Comparison of ENCODE assay signal across 9 mouse cellular contexts in the genomic region with DNA sequence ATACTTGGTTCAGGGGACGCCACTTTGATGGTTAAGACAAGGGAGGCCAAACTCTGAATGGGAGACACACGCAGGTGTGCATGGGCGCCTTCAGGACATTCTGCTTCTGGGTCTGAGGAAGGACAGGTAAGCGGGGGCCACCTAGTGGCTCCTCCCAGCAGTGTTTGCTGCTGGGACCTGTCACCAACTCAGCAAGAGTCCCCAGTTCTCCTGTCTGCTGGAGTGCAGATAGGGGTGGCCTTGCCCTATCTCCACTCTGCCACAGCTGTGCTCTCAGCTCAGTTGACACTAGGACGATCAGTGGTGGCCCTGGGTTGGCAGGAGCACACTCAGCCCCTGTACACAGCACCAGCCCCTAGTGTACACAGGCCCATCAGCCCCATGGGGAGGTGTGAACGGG. TPM values are rescaled to one million over a fixed set of nuclear protein-coding genes. Genes with fewer than 3 reads are reported as not detected.
A peak's percentile ranks its signal among the peaks of the same experiment; 100 is the strongest.
DNase-seq lines count a peak whose midpoint lies in the region; ATAC-seq lines count a peak whose summit lies in the region.
"Had no signal": no experiment of that assay in that cellular context is flagged by ENCODE, and none has a peak within 500 bp of the region (broad histone marks: within the 10 kb centered on the region; RNA-seq: fewer than 3 reads in every experiment).

No protein-coding gene starts in this region.

- 15% methylated on average over 6 of the region's 6 CpGs for WGBS in forebrain, embryonic 14.5 days

- DNase-seq in adrenal gland, postnatal 10 days: peak; percentile 32
- no peak for DNase-seq in adrenal gland, adult 18-20 months (ENCODE audit: low spot score in 2 of 2)
- peak; percentile 84 for DNase-seq in CD4-positive, CD25-positive, alpha-beta regulatory T cell, adult 2 months (ENCODE audit: low read depth, low spot score)
- DNase-seq in cerebellum, postnatal 25 days: peak; percentile 53 to 74
- peak; percentile 65 for DNase-seq in kidney, postnatal 10 days
- no peak for DNase-seq in gastrocnemius, postnatal 25 days
- DNase-seq in forebrain, embryonic 14.5 days (ENCODE audit: low spot score): no peak

- no peak overlapping the region for H3K9ac ChIP-seq in forebrain, embryonic 14.5 days (ENCODE audit: low read length)

- peaks cover 44% of the 10 kb centered on the region for H3K27me3 ChIP-seq in forebrain, embryonic 14.5 days (replicated peaks; ENCODE audit: control insufficient read depth, insufficient read depth, low read length)

- H3K4me1 ChIP-seq in forebrain, embryonic 14.5 days (ENCODE audit: control insufficient read depth, insufficient read depth, low read length): peaks cover 18% of the 10 kb centered on the region; the same call in 1 of the 2 replicates

- H3K4me2 ChIP-seq in forebrain, embryonic 14.5 days (ENCODE audit: low read length): no peak overlapping the region

- peak; percentile 93 for ATAC-seq in megakaryocyte-erythroid progenitor cell, adult 5-6 weeks (replicated peaks; ENCODE audit: low FRiP score, low TSS enrichment, poor library complexity, severe bottlenecking)
- no peak for ATAC-seq in forebrain, embryonic 14.5 days

- H3K4me3 ChIP-seq in forebrain, embryonic 14.5 days (ENCODE audit: low read depth, low read length): no peak overlapping the region

- H3K36me3 ChIP-seq in forebrain, embryonic 14.5 days (ENCODE audit: control insufficient read depth, insufficient read depth, low read length): no peaks in the 10 kb centered on the region

- H3K9me3 ChIP-seq in forebrain, embryonic 14.5 days (replicated peaks; ENCODE audit: control insufficient read depth, low read length): no peaks in the 10 kb centered on the region

- H3K27ac ChIP-seq in forebrain, embryonic 14.5 days (ENCODE audit: low read depth, low read length): no peak overlapping the region

RNA-seq across cellular contexts. Expression of a gene that starts 2.1 kb away (rescaled TPM):
- under 1 TPM; 0.27 to 0.39 TPM for total RNA-seq in adrenal gland, postnatal 10 days (2021)
- under 1 TPM in 1 of 2 experiments, not detected in 1; 0.06 TPM for total RNA-seq in adrenal gland, adult 18-20 months (2021)
- not detected in 2 replicates for total RNA-seq in megakaryocyte-erythroid progenitor cell, adult 5-6 weeks (2014; fragmentation: Nextera tagmentation)
- not detected in 2 replicates for total RNA-seq in megakaryocyte-erythroid progenitor cell, adult 5-6 weeks (2017)
- total RNA-seq in gastrocnemius, postnatal 25 days (2021): not detected
- polyA plus RNA-seq in forebrain, embryonic 14.5 days (2014; fragmentation: Nextera tagmentation; extraction: Ambion mirVana): 3.0 and 3.3 TPM in 2 replicates
- polyA plus RNA-seq: heart, embryonic 16.5 days had no signal

RNA-seq across cellular contexts. Expression of a gene that starts 37.5 kb away (rescaled TPM):
- not detected for total RNA-seq in adrenal gland, postnatal 10 days (2021)
- total RNA-seq in adrenal gland, adult 18-20 months (2021): not detected
- not detected in 2 replicates for total RNA-seq in megakaryocyte-erythroid progenitor cell, adult 5-6 weeks (2014; fragmentation: Nextera tagmentation)
- 0.11 TPM in 1 of 2 replicates, not detected in the other for total RNA-seq in megakaryocyte-erythroid progenitor cell, adult 5-6 weeks (2017)
- total RNA-seq in gastrocnemius, postnatal 25 days (2021): not detected
- polyA plus RNA-seq in forebrain, embryonic 14.5 days (2014; fragmentation: Nextera tagmentation; extraction: Ambion mirVana): 0.11 and 0.19 TPM in 2 replicates

RNA-seq across cellular contexts. Expression of a gene that starts 39.2 kb away (rescaled TPM):
- total RNA-seq in adrenal gland, postnatal 10 days (2021): 10 to 100 TPM; 11.3 to 11.4 TPM
- total RNA-seq in adrenal gland, adult 18-20 months (2021): 10 to 100 TPM; 14.3 to 15.4 TPM
- total RNA-seq in megakaryocyte-erythroid progenitor cell, adult 5-6 weeks (2014; fragmentation: Nextera tagmentation): not detected in 2 replicates
- not detected in 2 replicates for total RNA-seq in megakaryocyte-erythroid progenitor cell, adult 5-6 weeks (2017)
- total RNA-seq in gastrocnemius, postnatal 25 days (2021): under 1 TPM; 0.29 to 0.79 TPM
- 2.9 and 4.3 TPM in 2 replicates for polyA plus RNA-seq in forebrain, embryonic 14.5 days (2014; fragmentation: Nextera tagmentation; extraction: Ambion mirVana)

Comparison
In these comparisons a context has a peak if more than half of its experiments do, and no peak if none do; other contexts are left out.
1. DNase-seq: peak in adrenal gland, postnatal 10 days (single experiment), CD4-positive, CD25-positive, alpha-beta regulatory T cell, adult 2 months (single experiment), cerebellum, postnatal 25 days (2 of 2) and kidney, postnatal 10 days (single experiment); none in adrenal gland, adult 18-20 months (0 of 2), gastrocnemius, postnatal 25 days (single experiment) and forebrain, embryonic 14.5 days (single experiment).
2. RNA of a gene that starts 39.2 kb away (total RNA-seq): 14.3 to 15.4 TPM in adrenal gland, adult 18-20 months and 11.3 to 11.4 TPM in adrenal gland, postnatal 10 days; 0.29 to 0.79 TPM in gastrocnemius, postnatal 25 days and not detected in megakaryocyte-erythroid progenitor cell, adult 5-6 weeks; every median in the first group is over 4 times any median in the second.